In genomic region chr3:55489231-55489990, GRCm38 (mm10) we compare ENCODE assay signal across 26 mouse cellular contexts. TPM values are rescaled to one million over a fixed set of nuclear protein-coding genes. Genes with fewer than 3 reads are reported as not detected.
DNase-seq lines count a peak whose midpoint lies in the region; ATAC-seq and TF ChIP-seq lines count a peak whose summit lies in the region.
"Had no signal": no experiment of that assay in that cellular context is flagged by ENCODE, and none has a peak within 500 bp of the region (broad histone marks: within the 10 kb centered on the region; RNA-seq: fewer than 3 reads in every experiment).

No protein-coding gene starts in this region.

- no peaks in the 10 kb centered on the region for H3K9me3 ChIP-seq in forebrain, postnatal 0 days (ENCODE audit: low read length)
- no peaks in the 10 kb centered on the region for H3K9me3 ChIP-seq in forebrain, embryonic 15.5 days
- H3K9me3 ChIP-seq: embryonic facial prominence, embryonic 15.5 days; neural tube, embryonic 12.5 days had no signal

- peaks cover 52% of the 10 kb centered on the region for H3K36me3 ChIP-seq in forebrain, postnatal 0 days (ENCODE audit: insufficient read depth)
- H3K36me3 ChIP-seq in forebrain, embryonic 15.5 days: peaks cover 29% of the 10 kb centered on the region
- H3K36me3 ChIP-seq: forebrain, embryonic 10.5 days had no signal

- no peaks in the 10 kb centered on the region for H3K4me1 ChIP-seq in forebrain, postnatal 0 days (ENCODE audit: insufficient read depth)
- 0 out of 2 replicates have a peak, but pooled peaks cover 6% of the 10 kb centered on the region for H3K4me1 ChIP-seq in forebrain, embryonic 15.5 days
- H3K4me1 ChIP-seq: embryonic facial prominence, embryonic 15.5 days; neural tube, embryonic 12.5 days had no signal

- no peaks in the 10 kb centered on the region for H3K27me3 ChIP-seq in forebrain, postnatal 0 days (ENCODE audit: insufficient read depth, low read length)
- no peaks in the 10 kb centered on the region for H3K27me3 ChIP-seq in forebrain, embryonic 15.5 days
- H3K27me3 ChIP-seq: embryonic facial prominence, embryonic 15.5 days; neural tube, embryonic 12.5 days had no signal

- H3K27ac ChIP-seq in forebrain, postnatal 0 days (ENCODE audit: low read depth, low read length): no peak overlapping the region
- no peak overlapping the region for H3K27ac ChIP-seq in forebrain, embryonic 15.5 days (replicated peaks)
- H3K27ac ChIP-seq in left cerebral cortex, adult 2 months: peak overlapping the region; percentile 55; the same call in 1 of the 2 replicates
- H3K27ac ChIP-seq: embryonic facial prominence, embryonic 15.5 days; forebrain, embryonic 10.5 days; neural tube, embryonic 12.5 days; stomach, postnatal 0 days had no signal

- WGBS in forebrain, postnatal 0 days: 75% methylated on average over 12 of the region's 12 CpGs
- WGBS in forebrain, embryonic 15.5 days: 85% methylated on average over 12 of the region's 12 CpGs

- H3K4me3 ChIP-seq in forebrain, postnatal 0 days (ENCODE audit: low read depth, low read length): no peak overlapping the region
- H3K4me3 ChIP-seq in forebrain, embryonic 15.5 days: no peak overlapping the region
- no peak overlapping the region for H3K4me3 ChIP-seq in left cerebral cortex, adult 2 months
- H3K4me3 ChIP-seq: embryonic facial prominence, embryonic 15.5 days; forebrain, embryonic 10.5 days; neural tube, embryonic 12.5 days had no signal

- ATAC-seq in forebrain, postnatal 0 days: peak; percentile 25
- ATAC-seq in forebrain, embryonic 15.5 days (replicated peaks): no peak

- no peak overlapping the region for H3K4me2 ChIP-seq in forebrain, postnatal 0 days (ENCODE audit: low read depth)
- H3K4me2 ChIP-seq in forebrain, embryonic 15.5 days (replicated peaks): no peak overlapping the region
- H3K4me2 ChIP-seq: embryonic facial prominence, embryonic 15.5 days; heart, embryonic 11.5 days; neural tube, embryonic 12.5 days had no signal

- intact Hi-C loops in left cerebral cortex, adult 2 months (cut with DNase I): no loop called here
- intact Hi-C loops in left cerebral cortex, postnatal 25 days (cut with DNase I): no loop called here

- no peak for TF ChIP-seq CTCF in forebrain, postnatal 0 days (IDR thresholded peaks at IDR 0.05; ENCODE audit: low read depth)
- TF ChIP-seq CTCF in left cerebral cortex, adult 2 months (IDR thresholded peaks at IDR 0.05): no peak

- no peak overlapping the region for H3K9ac ChIP-seq in forebrain, postnatal 0 days
- H3K9ac ChIP-seq in forebrain, embryonic 15.5 days (replicated peaks): no peak overlapping the region
- H3K9ac ChIP-seq: embryonic facial prominence, embryonic 15.5 days; neural tube, embryonic 12.5 days had no signal

- DNase-seq in forebrain, postnatal 0 days: no peak
- DNase-seq in left cerebral cortex, adult 2 months (ENCODE audit: extremely low spot score in 1 of 2, low spot score in 2 of 2): no peak
- no peak for DNase-seq in left cerebral cortex, postnatal 25 days (ENCODE audit: low spot score in 2 of 2)
- peak; percentile 80 to 90 for DNase-seq in cerebellum, postnatal 14 days
- DNase-seq in thymus, postnatal 25 days: no peak
- no peak for DNase-seq in spleen, postnatal 14 days (ENCODE audit: low spot score in 2 of 2)
- DNase-seq in adrenal gland, postnatal 14 days: no peak
- DNase-seq: adrenal gland, adult 2 months; embryo, embryonic 11 days; gastrocnemius, postnatal 25 days; heart, postnatal 14 days; kidney, adult 8-10 months; lung, adult 18-20 months; thymus, postnatal 14 days had no signal

RNA-seq across cellular contexts. Expression of gene Gm21954, which starts 17.4 kb away (rescaled TPM):
- not detected in 2 replicates for total RNA-seq in forebrain, postnatal 0 days (2014; rRNA removed)
- not detected in 2 replicates for polyA plus RNA-seq in forebrain, postnatal 0 days (2015; fragmentation: Nextera tagmentation; extraction: Ambion mirVana)
- polyA plus RNA-seq in forebrain, embryonic 15.5 days (2015; fragmentation: Nextera tagmentation; extraction: Ambion mirVana): not detected in 2 replicates
- not detected for total RNA-seq in left cerebral cortex, adult 2 months (2021)
- not detected for total RNA-seq in left cerebral cortex, postnatal 25 days (2021)
- total RNA-seq in adrenal gland, postnatal 14 days (2021): not detected in 2 replicates
- total RNA-seq: adrenal gland, adult 2 months; gastrocnemius, postnatal 25 days; heart, postnatal 14 days; left cerebral cortex, postnatal 14 days; liver, adult 2 months; megakaryocyte-erythroid progenitor cell, adult 5-6 weeks; MEL had no signal
- polyA plus RNA-seq: adrenal gland, adult 2 months; embryonic facial prominence, embryonic 15.5 days; forebrain, embryonic 10.5 days; heart, embryonic 11.5 days; large intestine, adult 2 months; liver, adult 2 months; neural tube, embryonic 12.5 days; spleen, adult 2 months; stomach, postnatal 0 days had no signal

Comparison
In these comparisons a context has a peak if more than half of its experiments do, and no peak if none do; other contexts are left out.
1. DNase-seq: peak in cerebellum, postnatal 14 days (2 of 2); none in forebrain, postnatal 0 days (single experiment), left cerebral cortex, adult 2 months (0 of 2), left cerebral cortex, postnatal 25 days (0 of 2), thymus, postnatal 25 days (single experiment), spleen, postnatal 14 days (0 of 2) and adrenal gland, postnatal 14 days (single experiment).